Mouse (Mus musculus): Measurements from ENCODE around the gene Trpv2. TPM values are rescaled to one million over a fixed set of nuclear protein-coding genes. Genes with fewer than 3 reads are reported as not detected.

Gene Trpv2
- total RNA-seq, 2 experiments from 2014 or later: 1.7 to 2.4 TPM

GRCm38 (mm10) chr11:62555896-62556412 lies 18.3 kb upstream of the Trpv2 start:
- intact Hi-C loops (cut with DNase I; ENCODE audit: low total_unique reads): no loop called here

GRCm38 (mm10) chr11:62557205-62557604 lies 17.1 kb upstream of the Trpv2 start:
- DNase-seq: no peak
- intact Hi-C loops (cut with DNase I; ENCODE audit: low total_unique reads): no loop called here

More at GRCm38 (mm10) chr11:62555896-62556412, 18.3 kb upstream of the Trpv2 start:
- no peak for DNase-seq

GRCm38 (mm10) chr11:62558152-62558551 lies 16.1 kb upstream of the Trpv2 start:
- no peak for DNase-seq
- intact Hi-C loops (cut with DNase I; ENCODE audit: low total_unique reads): no loop called here

- intact Hi-C loops (cut with DNase I; ENCODE audit: low total_unique reads): no loop called here
- DNase-seq: peak; percentile 78
These were observed 15.2 kb upstream of the Trpv2 start for GRCm38 (mm10) chr11:62558961-62559646.

- peak; percentile 11 for DNase-seq
- intact Hi-C loops (cut with DNase I; ENCODE audit: low total_unique reads): no loop called here
These were observed 13.7 kb upstream of the Trpv2 start for GRCm38 (mm10) chr11:62560463-62561016.

- DNase-seq: no peak
- intact Hi-C loops (cut with DNase I; ENCODE audit: low total_unique reads): no loop called here
These were observed 10.7 kb upstream of the Trpv2 start for GRCm38 (mm10) chr11:62563590-62563989.

- intact Hi-C loops (cut with DNase I; ENCODE audit: low total_unique reads): no loop called here
- DNase-seq: no peak
These were observed 8.5 kb upstream of the Trpv2 start for GRCm38 (mm10) chr11:62565747-62566146.

GRCm38 (mm10) chr11:62566211-62566610 lies 8.1 kb upstream of the Trpv2 start:
- intact Hi-C loops (cut with DNase I; ENCODE audit: low total_unique reads): no loop called here
- DNase-seq: no peak

GRCm38 (mm10) chr11:62568300-62568699 lies 6.0 kb upstream of the Trpv2 start:
- no peak for DNase-seq
- intact Hi-C loops (cut with DNase I; ENCODE audit: low total_unique reads): no loop called here

- intact Hi-C loops (cut with DNase I; ENCODE audit: low total_unique reads): no loop called here
- DNase-seq: no peak
These were observed 408 bp downstream of the Trpv2 start for GRCm38 (mm10) chr11:62574703-62575085.

- DNase-seq: peak; percentile 83
- intact Hi-C loops (cut with DNase I; ENCODE audit: low total_unique reads): no loop called here
These were observed 992 bp downstream of the Trpv2 start for GRCm38 (mm10) chr11:62575297-62575658.

GRCm38 (mm10) chr11:62575659-62576438 lies 1.6 kb downstream of the Trpv2 start:
- intact Hi-C loops (cut with DNase I; ENCODE audit: low total_unique reads): no loop called here
- peak; percentile 54 for DNase-seq

GRCm38 (mm10) chr11:62576530-62577152 lies 2.4 kb downstream of the Trpv2 start:
- intact Hi-C loops (cut with DNase I; ENCODE audit: low total_unique reads): no loop called here
- DNase-seq: peak; percentile 16

- no peak for DNase-seq
- intact Hi-C loops (cut with DNase I; ENCODE audit: low total_unique reads): no loop called here
These were observed 8.7 kb downstream of the Trpv2 start for GRCm38 (mm10) chr11:62583031-62583430.

GRCm38 (mm10) chr11:62584671-62585206 lies 10.5 kb downstream of the Trpv2 start:
- DNase-seq: no peak

GRCm38 (mm10) chr11:62587034-62587433 lies 12.7 kb downstream of the Trpv2 start:
- intact Hi-C loops (cut with DNase I; ENCODE audit: low total_unique reads): no loop called here
- DNase-seq: no peak

More at GRCm38 (mm10) chr11:62584671-62585206, 10.5 kb downstream of the Trpv2 start:
- intact Hi-C loops (cut with DNase I; ENCODE audit: low total_unique reads): no loop called here

- no peak for DNase-seq
- intact Hi-C loops (cut with DNase I; ENCODE audit: low total_unique reads): no loop called here
These were observed 15.1 kb downstream of the Trpv2 start for GRCm38 (mm10) chr11:62589391-62589790.

- intact Hi-C loops (cut with DNase I; ENCODE audit: low total_unique reads): no loop called here
- DNase-seq: no peak
These were observed 16.7 kb downstream of the Trpv2 start for GRCm38 (mm10) chr11:62591026-62591425.

GRCm38 (mm10) chr11:62591904-62592575 lies 17.8 kb downstream of the Trpv2 start:
- no peak for DNase-seq
- intact Hi-C loops (cut with DNase I; ENCODE audit: low total_unique reads): no loop called here
